Mouse (Mus musculus): ENCODE measurements around the gene Myo18b.

Gene Myo18b

DNA sequence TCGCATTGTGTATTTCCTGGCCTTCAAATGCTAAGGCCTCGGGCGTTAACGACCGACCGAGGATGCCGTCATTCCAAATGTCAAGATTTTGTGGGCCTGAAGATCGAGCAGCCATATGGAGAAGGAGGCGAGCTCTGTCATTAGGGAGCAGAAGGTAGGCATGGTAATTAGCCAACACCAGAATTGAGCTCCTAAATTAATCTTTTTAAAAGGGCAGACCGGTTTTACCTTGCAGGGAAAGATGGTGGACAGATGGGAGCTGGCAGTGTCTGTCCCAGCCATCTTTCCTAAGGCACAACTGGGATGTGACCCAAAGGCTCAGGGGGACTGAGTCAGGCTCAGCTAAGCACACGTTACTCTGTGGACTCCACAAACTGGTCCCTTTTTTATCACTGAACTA is 151.6 kb downstream of the Myo18b start:
- DNase-seq, result no peak

DNA sequence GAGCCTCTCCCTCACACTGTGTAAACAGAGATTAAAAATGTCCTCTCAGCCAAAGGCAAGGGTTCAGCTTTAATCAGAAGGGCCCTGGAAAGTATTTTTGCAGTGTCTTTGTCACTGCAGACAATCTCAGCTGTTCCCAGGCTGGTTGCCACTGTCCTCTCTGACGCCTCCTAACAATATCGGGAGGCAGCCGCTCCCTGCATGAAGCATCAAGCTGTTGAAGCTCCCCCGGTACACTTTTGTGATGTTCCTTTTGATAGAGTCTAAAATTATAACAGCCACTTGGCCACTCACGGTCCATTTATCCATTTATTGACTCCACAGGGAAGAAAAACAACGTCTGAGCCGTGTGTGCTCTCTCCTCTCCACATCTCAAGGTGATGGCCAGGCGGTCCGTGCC is 153.0 kb downstream of the Myo18b start:
- no peak for DNase-seq

DNA sequence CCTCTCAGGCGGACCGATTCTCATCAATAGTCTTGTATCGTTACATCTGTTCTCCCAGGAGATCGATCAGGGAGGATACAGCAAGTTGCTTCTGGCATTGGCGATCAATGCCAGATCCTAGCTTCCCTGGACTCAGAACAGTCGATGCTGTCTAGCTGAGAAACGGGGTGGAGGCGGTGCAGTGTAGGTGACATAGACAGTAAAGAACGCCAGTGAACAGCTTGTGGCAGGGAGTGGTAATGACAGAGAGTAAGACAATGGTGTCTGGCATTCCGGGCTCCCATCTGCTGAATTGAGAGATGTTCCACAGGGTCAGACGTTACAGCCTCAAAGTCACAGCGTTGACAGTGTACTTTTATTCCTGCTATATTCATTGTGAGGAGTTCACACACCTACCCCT is 155.5 kb downstream of the Myo18b start:
- DNase-seq, result no peak

DNA sequence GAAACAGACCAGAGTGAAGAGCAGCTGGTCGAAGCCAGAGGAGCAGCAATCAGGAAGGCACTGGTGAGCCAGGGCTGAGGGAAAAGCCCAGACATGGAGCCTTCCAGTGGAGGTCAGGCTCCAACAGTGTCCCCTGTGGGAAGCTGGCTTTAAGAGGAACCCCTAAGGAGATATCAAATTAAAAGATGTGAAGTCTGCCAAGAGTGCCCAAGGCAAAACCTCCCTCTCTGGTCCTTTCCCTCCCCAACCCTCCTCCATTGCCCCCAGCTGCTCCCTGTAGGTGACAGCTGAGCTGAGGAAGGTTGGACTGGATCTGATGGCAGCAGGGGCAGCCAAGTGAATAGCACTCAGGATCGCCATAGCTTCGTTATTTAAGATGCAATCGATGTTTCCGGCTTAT is 161.1 kb downstream of the Myo18b start:
- DNase-seq, result no peak

DNA sequence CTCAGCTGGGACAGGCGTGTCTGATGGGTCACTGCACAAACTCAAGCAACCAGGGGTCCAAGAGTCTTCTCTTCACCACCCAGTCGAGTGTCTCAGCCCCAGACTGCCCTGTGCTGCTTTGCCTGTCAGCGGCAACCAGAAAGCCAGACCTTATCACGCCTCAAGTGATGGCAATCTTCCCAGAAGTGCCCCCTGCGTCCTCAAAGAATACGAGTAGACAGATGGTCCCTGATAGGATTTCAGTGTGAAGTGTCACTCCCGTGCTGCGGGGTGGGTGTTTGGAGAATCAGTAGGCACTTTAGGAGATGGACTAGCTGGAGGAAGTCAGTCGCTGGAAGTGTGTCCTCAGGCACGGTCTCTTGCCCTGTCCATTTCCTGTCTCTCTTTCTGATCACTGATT is 165.6 kb downstream of the Myo18b start:
- no peak for DNase-seq

DNA sequence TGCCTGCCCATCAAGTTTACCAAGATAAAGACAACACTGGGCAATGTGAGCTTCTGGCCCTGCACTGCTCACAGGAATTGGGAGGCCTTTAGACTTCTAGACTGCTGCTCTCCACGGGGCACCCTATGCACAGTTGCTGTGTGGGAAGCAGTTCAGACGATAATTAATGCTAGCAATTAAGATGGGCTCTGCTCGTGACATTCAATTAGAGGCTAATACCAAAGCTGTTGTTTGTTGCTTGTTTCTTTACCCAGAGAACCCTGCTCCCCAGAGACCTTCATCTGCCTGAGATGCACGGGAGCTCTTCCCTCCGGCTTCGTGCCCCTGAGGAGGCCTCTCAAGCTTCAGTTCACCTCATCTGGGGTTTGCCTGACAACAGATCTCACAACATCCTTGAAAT is 167.7 kb downstream of the Myo18b start:
- DNase-seq, result no peak

DNA sequence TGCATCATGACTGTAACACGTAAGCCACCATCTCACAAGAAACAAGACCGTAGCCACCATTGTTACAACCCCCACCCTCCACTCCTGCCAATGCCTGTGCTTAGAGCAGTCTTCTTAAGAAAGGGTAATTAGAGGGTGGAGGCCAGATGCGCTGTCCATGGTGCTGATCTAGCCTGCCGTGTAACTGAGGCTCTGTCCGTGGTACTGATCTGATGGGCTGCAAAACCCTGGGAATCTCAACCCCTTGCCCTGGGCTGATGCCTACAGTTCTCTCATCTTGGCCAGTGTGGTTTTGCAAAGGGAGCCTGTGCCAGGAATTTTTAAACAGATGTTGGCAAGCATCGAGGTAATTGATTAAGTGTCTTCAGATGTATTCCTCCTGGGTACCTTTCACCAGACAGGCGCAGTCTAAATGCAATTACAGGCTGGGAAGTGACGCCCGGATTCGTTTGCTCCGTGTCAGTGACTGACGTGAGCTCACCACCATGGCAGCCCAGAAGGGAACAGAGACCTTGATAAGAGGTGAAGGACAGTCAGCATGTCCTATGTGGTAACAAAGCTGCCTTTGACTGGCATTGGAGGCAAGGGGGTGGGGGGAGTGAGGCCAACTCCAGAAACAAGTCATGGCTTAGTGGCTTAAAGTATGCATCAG is 177.4 kb downstream of the Myo18b start:
- DNase-seq, result peak; percentile 69

DNA sequence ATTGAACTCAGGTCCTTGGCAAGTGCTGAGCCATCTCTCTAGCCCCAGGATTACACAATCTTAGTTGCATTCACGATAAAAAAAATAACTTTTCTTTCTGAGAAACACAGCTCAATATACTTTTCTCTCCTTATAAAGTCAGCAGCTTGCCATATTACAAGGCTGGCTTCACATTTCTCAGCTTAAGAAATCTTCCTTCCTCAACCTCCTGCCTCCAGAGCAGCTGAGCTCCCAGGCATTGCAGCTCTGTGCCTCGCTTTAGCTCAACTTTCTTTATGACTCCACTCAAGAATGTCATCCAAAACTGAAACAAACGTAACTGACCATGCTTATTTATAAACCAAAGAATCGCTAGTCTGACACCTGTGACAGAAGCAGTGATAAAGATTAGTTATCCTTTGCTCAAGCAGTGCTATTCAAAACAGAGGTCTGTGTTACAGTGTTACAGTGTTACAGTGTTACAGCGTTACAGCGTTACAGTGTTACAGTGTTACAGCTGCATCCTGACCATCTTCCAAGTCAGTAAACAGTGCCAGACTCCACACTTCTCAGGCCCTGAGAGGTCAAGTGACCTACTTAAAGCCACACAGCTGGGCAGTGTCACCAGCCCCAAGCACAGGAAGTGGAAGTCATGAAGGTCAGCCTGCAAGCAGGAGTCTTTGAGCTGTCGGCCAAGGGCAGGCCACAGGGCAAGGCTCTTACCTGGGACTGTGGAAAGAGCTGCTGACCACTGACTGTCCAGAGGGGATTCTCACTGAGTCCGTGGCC is 181.3 kb downstream of the Myo18b start:
- no peak for DNase-seq

DNA sequence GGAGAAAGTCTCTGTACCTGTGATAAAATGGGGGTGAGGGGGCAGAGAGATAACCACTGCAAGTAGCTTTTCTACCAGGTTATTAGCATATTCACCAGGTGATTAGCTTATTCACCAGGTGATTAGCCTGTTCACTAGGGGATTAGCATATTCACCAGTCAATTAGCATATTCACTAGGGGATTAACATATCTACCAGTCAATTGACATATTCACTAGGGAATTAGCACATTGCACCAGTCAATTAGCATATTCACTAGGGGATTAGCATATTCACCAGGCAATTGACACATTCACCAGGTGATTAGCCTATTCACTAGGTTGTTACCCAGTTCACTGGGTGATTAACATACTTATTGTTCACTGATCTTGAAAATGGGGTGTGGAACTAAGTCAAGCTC is 186.3 kb downstream of the Myo18b start:
- no peak for DNase-seq

DNA sequence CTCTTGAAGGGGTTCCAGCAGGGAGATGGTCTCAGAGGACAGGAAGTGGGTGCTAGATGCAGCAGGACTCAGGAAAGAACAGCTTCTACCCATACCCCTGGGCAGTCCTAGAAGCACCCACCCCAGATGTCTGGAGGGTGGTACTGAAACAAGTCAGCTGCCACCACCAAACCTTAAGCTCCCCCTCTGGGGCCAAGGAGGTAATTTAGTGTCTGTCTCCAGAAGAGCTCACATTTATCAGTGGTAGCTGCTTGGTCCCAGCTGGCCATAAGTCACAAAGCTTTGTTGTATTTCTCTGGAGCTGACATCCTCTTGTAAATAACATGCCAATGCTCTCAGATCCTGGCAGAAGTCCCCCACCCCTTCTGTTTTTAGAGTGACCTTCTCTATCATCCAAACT is 187.7 kb downstream of the Myo18b start:
- DNase-seq, result no peak

DNA sequence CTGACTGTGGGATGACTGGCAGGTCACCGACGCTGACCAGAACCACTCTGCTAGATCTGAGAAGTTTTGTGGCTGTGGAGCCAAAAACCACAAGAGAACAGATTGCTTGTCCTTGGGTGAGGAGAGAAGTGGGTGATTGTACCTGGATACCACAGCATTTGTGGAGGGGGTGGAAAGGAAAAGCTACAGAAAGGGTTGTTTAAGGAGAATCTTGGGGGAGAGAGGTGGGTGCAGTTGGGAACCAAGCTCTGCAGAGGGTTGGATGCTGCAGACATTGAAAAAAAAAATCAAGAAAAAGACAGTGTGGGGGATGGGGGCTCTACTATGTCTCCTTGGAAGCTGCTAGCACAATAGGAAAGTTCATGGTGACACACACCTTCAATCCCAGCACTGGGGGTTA is 188.7 kb downstream of the Myo18b start:
- no peak for DNase-seq

DNA sequence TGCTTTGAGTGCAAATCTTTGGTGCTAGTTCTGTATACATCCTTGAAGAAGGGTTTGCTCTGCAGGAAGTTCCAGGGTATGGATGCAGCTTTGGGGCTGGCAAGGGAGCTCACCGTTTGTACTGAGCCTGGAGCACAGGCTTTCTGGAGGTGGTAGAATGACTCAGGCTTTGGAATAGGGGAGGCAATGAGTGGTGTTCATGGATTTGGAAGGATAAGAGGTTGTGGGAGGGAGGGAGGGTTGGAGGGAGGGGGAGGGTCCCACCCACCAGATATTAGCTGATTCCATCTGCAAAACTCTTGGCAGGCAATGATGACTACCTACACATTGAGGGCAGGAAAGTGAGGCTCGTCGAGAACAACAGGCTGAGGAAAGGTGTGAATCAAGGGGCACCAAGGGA is 195.4 kb downstream of the Myo18b start:
- DNase-seq, result no peak

DNA sequence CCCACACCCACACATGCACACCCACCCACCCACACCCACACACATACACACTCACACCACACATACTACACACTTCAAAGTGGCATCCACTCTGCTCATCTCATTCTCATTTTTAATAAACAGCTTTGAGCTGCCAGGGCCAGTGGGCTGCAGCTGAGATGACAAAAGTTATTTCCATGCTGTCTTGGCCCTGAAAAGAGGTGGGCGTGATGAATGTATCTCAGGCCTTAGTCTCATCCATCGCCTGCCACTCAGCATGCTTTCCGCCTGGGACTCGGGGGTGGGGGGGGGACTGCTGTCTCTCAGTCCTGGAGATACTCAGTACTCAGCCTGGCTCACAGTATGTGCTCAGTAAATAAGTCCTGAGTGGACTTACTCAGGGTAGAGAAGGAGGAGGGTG is 199.5 kb downstream of the Myo18b start:
- no peak for DNase-seq

DNA sequence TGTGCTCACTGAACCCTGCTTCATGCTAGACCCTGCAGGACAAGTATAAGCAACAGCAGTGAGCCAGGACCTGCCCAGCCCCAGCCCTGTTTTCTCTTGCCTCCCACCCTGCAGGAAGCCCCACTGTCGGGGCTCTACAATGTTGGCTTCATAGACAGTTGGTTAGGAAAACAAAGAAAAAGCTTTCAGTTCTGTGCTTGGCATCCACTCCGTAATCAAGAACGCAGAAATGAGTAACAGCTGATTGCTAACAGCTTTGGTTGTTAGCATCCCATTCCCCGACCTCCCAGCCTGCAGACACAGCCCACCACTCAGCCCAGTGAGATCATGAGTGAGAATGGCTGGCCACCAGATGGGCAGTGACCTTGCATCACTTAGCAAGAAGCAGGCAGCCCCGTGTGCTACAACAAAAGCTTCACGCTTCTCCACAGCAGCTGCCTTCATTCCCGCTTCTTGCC is 200.9 kb downstream of the Myo18b start:
- no peak for DNase-seq

DNA sequence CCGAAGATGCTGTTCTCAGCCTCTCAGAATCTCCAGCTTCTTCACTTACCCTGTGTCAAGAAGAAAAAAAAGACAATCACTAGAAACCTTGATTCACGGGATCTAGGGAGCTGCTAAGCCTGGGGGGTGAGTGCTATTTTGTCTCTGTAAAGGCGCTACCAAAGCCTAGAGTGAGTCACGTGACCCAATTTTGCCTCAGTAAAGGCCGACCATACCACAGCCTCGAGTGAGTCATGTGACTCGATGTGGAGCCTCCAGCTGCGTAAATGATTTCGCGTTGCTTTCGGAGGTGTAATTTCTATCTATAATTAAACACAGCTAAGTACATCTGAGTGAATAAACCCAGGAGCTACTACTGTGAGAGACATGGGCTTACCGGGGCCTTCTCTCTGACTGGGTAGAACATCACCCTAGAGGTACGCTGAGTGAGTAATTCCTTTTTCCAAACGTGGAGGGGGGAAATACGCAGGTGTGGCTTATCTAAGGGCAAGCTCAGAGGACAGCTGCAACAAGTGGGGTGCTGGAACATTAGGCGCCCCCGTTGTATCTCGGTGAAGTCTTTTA is 202.8 kb downstream of the Myo18b start:
- DNase-seq, result no peak

DNA sequence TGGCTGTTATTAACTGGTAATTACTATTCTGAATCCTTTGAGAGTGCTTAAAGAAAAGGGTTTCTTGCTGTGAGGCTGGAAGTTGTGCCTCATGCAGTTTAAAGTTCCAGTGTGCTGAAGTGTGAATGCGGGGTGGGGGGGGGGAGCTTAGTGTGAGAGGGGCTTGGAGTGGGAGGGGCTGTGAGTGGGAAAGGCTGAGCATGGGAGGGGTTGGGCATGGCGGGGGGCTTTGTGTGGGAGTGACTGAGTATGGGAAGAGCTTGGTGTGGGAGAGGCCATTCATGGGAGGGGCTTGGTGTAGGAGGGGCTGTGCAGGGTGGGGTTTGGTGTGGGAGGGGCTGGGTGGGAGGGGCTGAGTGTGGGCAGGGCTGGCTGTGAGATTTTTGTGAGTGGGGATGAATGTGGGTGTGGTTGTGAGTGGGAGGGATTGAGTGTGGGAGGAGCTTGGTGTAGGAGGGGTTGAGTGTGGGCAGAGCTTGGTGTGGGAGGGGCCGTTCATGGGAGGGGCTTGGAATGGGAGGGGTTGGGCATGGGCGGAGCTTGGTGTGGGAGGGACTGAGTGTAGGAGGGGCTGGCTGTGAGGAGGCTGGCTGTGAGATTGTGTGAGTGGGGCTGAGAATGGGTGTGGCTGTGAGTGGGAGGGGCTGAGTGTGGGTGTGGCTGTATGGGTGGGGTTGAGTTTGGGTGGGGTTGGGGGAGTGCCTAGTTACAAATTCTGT is 208.9 kb downstream of the Myo18b start:
- DNase-seq, result no peak

DNA sequence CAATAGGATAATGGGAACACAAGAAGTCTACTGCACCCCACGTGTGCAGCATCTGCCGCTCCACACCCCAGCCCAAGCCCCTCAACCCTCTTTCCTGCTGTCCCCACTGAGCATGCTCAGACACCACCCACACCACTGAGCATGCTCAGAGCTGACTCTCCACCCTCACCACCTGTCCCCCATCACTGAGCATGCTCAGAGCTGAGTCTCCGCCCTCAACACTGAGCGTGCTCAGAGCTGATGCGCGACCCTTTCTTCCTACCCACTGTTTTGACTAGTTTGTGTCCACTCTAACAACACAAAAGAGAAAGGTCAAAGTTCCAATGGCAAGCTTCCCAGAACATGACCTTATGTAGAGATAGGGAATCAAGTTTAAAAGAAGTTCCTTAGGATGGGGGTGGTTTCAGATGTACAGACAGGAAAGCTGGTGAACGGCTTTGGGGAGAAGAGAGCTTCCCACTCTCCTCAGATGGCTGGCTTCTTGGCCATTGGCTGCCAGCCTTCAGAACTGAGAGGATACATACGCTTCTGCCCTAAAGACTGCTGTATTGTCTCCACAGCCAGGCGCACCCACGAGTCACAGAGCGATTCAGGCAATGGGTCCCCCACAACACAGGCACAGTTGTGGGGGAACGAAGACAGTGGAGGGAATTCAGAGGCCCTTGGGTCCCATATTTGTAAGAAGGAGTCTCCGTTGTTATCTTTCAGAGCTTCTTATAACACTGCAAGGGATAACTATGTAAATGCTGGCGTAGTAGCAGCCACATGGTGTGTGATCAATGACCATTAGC is 209.7 kb downstream of the Myo18b start:
- DNase-seq, result no peak

DNA sequence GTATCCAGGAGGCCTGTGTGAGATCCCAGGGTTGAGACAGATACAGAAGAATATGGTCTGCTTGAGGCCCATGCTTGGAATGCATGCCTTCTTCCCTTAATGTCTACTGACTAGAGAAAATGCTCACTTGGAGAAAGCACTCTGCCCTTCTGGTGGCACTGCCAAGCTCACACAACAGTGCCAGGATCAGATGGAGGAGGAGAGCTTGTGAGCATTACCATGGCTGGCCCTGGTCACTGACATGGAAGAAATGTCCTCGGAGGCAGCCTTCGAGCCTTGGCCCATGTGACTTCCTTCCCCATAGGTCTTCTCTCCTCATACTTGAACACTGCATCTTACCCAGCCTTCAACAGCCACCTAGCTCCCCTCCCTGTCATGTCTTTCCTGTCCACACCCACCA is 216.9 kb downstream of the Myo18b start:
- DNase-seq, result no peak

DNA sequence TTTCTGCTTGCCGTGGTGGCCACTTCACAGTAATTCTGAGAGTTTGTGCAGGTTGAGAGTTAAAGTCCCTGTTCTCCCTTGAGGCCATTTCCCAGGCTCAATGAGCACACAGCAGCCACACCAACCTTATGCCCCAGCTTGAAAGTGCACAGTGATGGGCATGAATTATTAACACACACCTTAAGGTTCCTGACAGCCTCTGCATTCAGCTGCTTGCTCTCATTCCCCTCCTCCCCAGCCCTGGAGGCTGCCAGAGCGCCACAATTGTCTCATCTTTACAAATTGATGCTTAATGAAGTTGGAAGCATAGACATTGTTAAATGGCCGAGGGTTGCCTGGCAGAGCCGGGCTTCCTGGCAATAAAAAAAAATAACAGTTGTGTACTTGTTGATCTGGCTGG is 218.0 kb downstream of the Myo18b start:
- no peak for DNase-seq

DNA sequence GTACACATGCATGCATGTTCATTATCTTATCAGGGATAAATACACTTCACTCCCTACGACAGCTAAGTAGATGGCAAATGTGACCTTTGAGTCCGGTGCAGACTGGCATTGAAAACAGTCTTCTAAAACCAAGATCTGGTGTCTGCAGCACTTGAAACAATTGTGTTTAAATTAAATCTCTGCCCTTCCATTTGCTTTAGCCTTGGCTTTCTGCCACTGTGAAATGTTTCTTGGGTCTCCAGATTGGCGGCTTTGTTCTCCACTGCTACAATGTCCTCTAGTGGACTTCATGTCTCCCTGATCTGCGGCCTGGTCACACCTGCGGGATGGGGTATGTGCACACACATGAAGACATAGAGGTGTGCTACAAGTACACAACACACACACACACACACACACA is 221.4 kb downstream of the Myo18b start:
- DNase-seq, result no peak

DNA sequence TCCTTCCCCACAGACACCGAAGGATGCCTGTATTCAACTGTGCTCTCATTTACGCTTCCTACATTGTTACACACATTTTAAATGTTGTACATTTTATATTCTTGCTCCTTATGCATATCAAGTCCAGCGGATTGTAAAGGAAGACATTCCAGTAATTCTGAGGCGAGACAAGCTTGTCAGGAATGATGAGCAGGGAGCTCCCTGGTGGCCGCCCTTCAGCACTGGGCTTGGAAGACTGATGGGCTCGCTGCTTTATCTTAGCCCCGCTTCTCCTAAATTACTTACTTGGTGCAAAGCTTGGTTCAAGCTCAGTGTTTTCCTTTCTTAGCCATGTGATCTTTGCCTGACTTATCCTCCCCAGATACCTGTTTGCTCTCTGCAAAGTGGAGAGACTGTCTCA is 223.7 kb downstream of the Myo18b start:
- no peak for DNase-seq

DNA sequence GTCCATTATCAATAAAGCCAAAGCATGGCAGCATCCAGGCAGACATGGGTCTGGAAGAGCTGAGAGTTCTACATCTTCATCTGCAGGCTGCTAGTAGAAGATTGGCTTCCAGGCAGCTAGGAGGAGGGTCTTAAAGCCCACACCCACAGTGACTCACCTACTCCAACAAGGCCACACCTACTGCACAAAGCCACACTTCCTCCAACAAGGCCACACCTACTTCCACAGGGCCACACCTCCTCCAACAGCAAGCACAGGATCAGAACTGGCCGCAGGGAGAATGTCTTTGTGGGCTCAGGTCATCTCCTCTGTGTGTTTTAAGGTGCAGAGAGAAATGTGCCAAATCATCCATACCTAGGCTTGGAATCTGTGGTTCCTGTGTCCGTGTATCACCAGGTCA is 224.2 kb downstream of the Myo18b start:
- DNase-seq, result no peak

DNA sequence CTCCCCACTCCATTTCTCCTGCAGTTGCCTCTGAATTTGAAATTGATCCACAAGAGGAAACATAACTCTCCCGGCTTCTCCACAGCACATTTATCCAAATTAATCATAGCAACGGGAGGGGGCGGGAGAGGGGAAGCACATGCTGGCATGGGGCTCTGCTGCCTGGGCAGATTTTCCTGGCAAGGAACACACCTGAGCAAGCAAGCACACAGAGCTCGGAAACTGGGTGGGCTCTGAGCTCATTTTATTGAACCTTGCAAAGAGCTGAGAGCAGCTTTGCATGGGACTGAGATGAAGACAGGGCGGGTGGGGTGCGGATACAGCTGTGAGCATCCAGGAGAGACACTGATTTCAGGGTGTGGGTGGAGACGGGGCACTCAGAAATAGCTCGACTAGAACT is 229.0 kb downstream of the Myo18b start:
- no peak for DNase-seq
